Mouse (Mus musculus) ES-E14 (cell line): ENCODE data around the gene Tex50. TPM values are rescaled to one million over a fixed set of nuclear protein-coding genes. Genes with fewer than 3 reads are reported as not detected.
A peak's percentile ranks its signal among the peaks of the same experiment; 100 is the strongest.

ENCODE experiments used
- DNase-seq: peaks from one replicate; pipeline ENCODE4 v3.0.0-alpha.2; 2013; ENCODE audit warnings: low read depth, low spot score
- H3K27ac ChIP-seq: 2 replicates; pipeline ENCODE4 v1.5.1; 2012; ENCODE audit warnings: low read depth, mild to moderate bottlenecking, low read length, moderate library complexity, mixed read lengths; ENCODE audit not compliant: poor library complexity, insufficient read depth, severe bottlenecking
- H3K36me3 ChIP-seq: 2 replicates; pipeline ENCODE4 v1.6.1; 2012; ENCODE audit warnings: mild to moderate bottlenecking, low read length, moderate library complexity, mixed read lengths; ENCODE audit not compliant: control insufficient read depth, poor library complexity, insufficient read depth, severe bottlenecking
- H3K4me1 ChIP-seq, 2 experiments: fragments of 150-350 bp in 1 of 2; sonication (generic) in 1 of 2; 2 replicates each; pipeline ENCODE4 v1.6.1; 2012; ENCODE audit warnings: low read length in 2 of 2, mild to moderate bottlenecking in 1 of 2, mixed read lengths in 1 of 2; ENCODE audit not compliant: control insufficient read depth in 2 of 2, insufficient read depth in 2 of 2, poor library complexity in 1 of 2
- H3K4me3 ChIP-seq, 2 experiments: fragments of 150-350 bp in 1 of 2; sonication (generic) in 1 of 2; 2 replicates each; pipeline ENCODE4 v1.5.1; 2012; ENCODE audit warnings: low read length in 2 of 2, low read depth in 1 of 2, mild to moderate bottlenecking in 1 of 2, mixed read lengths in 1 of 2; ENCODE audit not compliant: insufficient read depth in 1 of 2, poor library complexity in 1 of 2, severe bottlenecking in 1 of 2
- H3K9ac ChIP-seq: 2 replicates; pipeline ENCODE4 v1.6.1; 2012; ENCODE audit warnings: low read depth, mild to moderate bottlenecking, low read length, mixed read lengths; ENCODE audit not compliant: poor library complexity, insufficient read depth, severe bottlenecking
- H3K9me3 ChIP-seq: fragments of 150-350 bp; sonication (generic); 2 replicates; pipeline ENCODE4 v1.6.1; 2012; ENCODE audit warnings: low read depth, mild to moderate bottlenecking, low read length; ENCODE audit not compliant: control insufficient read depth, insufficient read depth
- CHD2 ChIP-seq: IDR thresholded peaks from 2 replicates; pipeline ENCODE4 v1.6.1; 2014; ENCODE audit warnings: mild to moderate bottlenecking, low read depth, low read length, inconsistent platforms
- HCFC1 ChIP-seq: IDR thresholded peaks from 2 replicates; pipeline ENCODE4 v1.6.1; 2012; ENCODE audit warnings: low read length, inconsistent platforms, borderline replicate concordance; ENCODE audit not compliant: insufficient read depth
- MAFK ChIP-seq: IDR thresholded peaks from 2 replicates; pipeline ENCODE4 v1.6.1; 2014; ENCODE audit warnings: mild to moderate bottlenecking, low read depth, low read length, inconsistent platforms; ENCODE audit not compliant: insufficient read depth
- ZC3H11A ChIP-seq: IDR thresholded peaks from 2 replicates; pipeline ENCODE4 v1.6.1; 2012; ENCODE audit warnings: low read depth, mild to moderate bottlenecking, inconsistent platforms, low read length, borderline replicate concordance
- ZNF384 ChIP-seq: IDR thresholded peaks from 2 replicates; pipeline ENCODE4 v1.6.1; 2012; ENCODE audit warnings: low read depth, low read length, inconsistent platforms
- in situ Hi-C, 2 experiments: fragments of 600-800 bp; cut with MboI; formaldehyde crosslinking; loops; one replicate each; pipeline ENCODE4 v1.15.1; 2025; ENCODE audit warnings: low sequenced_read_pairs in 2 of 2, inconsistent platforms in 1 of 2; ENCODE audit not compliant: unreplicated experiment in 2 of 2
- total RNA-seq: library from RNA; depleted of rRNA; stranded (reverse); fragments of 300-350 nt; gene quantifications from 2 replicates; pipeline ENCODE4 v1.2.3, GENCODE M21; 2012

Tex50 gene
- total RNA-seq, 1 experiment = not detected

GRCm38 (mm10) chr1:161185431-161185830 is 26.3 kb upstream of the Tex50 start:
- TF ChIP-seq MAFK (no peak), CHD2 (no peak), ZC3H11A (no peak), ZNF384 (no peak), HCFC1 (no peak)
- no peak overlapping the region for H3K27ac ChIP-seq
- no peak overlapping the region for H3K9ac ChIP-seq
- no peaks in the 10 kb centered on the region for H3K36me3 ChIP-seq
- H3K4me1 ChIP-seq = peaks cover 0 to 3% of the 10 kb centered on the region in 2 experiments; a peak in 1 of 4 replicates
- no peaks in the 10 kb centered on the region for H3K9me3 ChIP-seq
- no peak overlapping the region for H3K4me3 ChIP-seq
- no peak for DNase-seq
- in situ Hi-C loops = no loop called here

- no peaks in the 10 kb centered on the region for H3K36me3 ChIP-seq
- no peak overlapping the region for H3K4me3 ChIP-seq
- DNase-seq = no peak
- in situ Hi-C loops = no loop called here
- TF ChIP-seq MAFK (no peak), CHD2 (no peak), HCFC1 (no peak), ZC3H11A (no peak), ZNF384 (no peak)
- peaks cover 0 to 4% of the 10 kb centered on the region in 2 experiments; a peak in 1 of 4 replicates for H3K4me1 ChIP-seq
- no peak overlapping the region for H3K27ac ChIP-seq
- H3K9me3 ChIP-seq = no peaks in the 10 kb centered on the region
- no peak overlapping the region for H3K9ac ChIP-seq
Observed at GRCm38 (mm10) chr1:161183677-161184076, 24.6 kb upstream of the Tex50 start.

- in situ Hi-C loops = no loop called here
- H3K27ac ChIP-seq = no peak overlapping the region
- no peaks in the 10 kb centered on the region for H3K36me3 ChIP-seq
- DNase-seq = no peak
- peaks cover 0 to 4% of the 10 kb centered on the region in 2 experiments; a peak in 1 of 4 replicates for H3K4me1 ChIP-seq
- H3K9me3 ChIP-seq = no peaks in the 10 kb centered on the region
- H3K4me3 ChIP-seq = no peak overlapping the region
- no peak overlapping the region for H3K9ac ChIP-seq
- TF ChIP-seq ZC3H11A (no peak), ZNF384 (no peak), MAFK (peak; percentile 76; the same call in 1 of the 2 replicates), CHD2 (no peak)
Observed at GRCm38 (mm10) chr1:161182386-161182785, 23.3 kb upstream of the Tex50 start.

- Histone ChIP-seq H3K9me3 (no peaks in the 10 kb centered on the region), H3K4me1 (peaks cover 0 to 4% of the 10 kb centered on the region in 2 experiments; a peak in 1 of 4 replicates), H3K9ac (no peak overlapping the region), H3K36me3 (no peaks in the 10 kb centered on the region), H3K27ac (no peak overlapping the region), H3K4me3 (no peak overlapping the region)
- DNase-seq = peak; percentile 82
- TF ChIP-seq ZC3H11A (peak; percentile 27; the same call in 1 of the 2 replicates), ZNF384 (no peak), MAFK (0 out of 2 replicates have a peak, but pooled peaks have one; percentile 60), CHD2 (no peak), HCFC1 (no peak)
- in situ Hi-C loops = no loop called here
Observed at GRCm38 (mm10) chr1:161180674-161181073, 21.6 kb upstream of the Tex50 start.
